Mouse (Mus musculus): ENCODE results near the gene Afdn. TPM values are rescaled to one million over a fixed set of nuclear protein-coding genes. Genes with fewer than 3 reads are reported as not detected.

The Afdn gene
- 100 to 1,000 TPM; 101 to 105 TPM for total RNA-seq (2021)
- long read RNA-seq, full-length matches to known transcripts: 2 of 65 reads
- long read RNA-seq, partial matches to known transcripts: 8 of 65 reads
- long read RNA-seq, other reads (novel, unspliced or antisense): 55 of 65 reads

GRCm38 (mm10) chr17:13759853-13760627 is at the start of gene Afdn:
Afdn (plus strand) TSS chr17:13760539.
- DNase-seq (ENCODE audit: low spot score in 2 of 2): peak; percentile 68 to 84

GRCm38 (mm10) chr17:13711173-13711572 is 49.2 kb upstream of the Afdn start:
- DNase-seq (ENCODE audit: low spot score in 2 of 2): no peak

GRCm38 (mm10) chr17:13712116-13712515 is 48.2 kb upstream of the Afdn start:
- DNase-seq (ENCODE audit: low spot score in 2 of 2): no peak

GRCm38 (mm10) chr17:13712518-13712917 is 47.8 kb upstream of the Afdn start:
- DNase-seq (ENCODE audit: low spot score in 2 of 2): no peak

- no peak for DNase-seq (ENCODE audit: low spot score in 2 of 2)
Measured at GRCm38 (mm10) chr17:13714128-13714527, 46.2 kb upstream of the Afdn start.

- DNase-seq (ENCODE audit: low spot score in 2 of 2): no peak
Measured at GRCm38 (mm10) chr17:13714654-13715053, 45.7 kb upstream of the Afdn start.

GRCm38 (mm10) chr17:13715511-13715910 is 44.8 kb upstream of the Afdn start:
- DNase-seq (ENCODE audit: low spot score in 2 of 2): no peak

GRCm38 (mm10) chr17:13716336-13716735 is 44.0 kb upstream of the Afdn start:
- DNase-seq (ENCODE audit: low spot score in 2 of 2): no peak

- DNase-seq (ENCODE audit: low spot score in 2 of 2): no peak
Measured at GRCm38 (mm10) chr17:13717428-13717827, 42.9 kb upstream of the Afdn start.

- DNase-seq (ENCODE audit: low spot score in 2 of 2): no peak
Measured at GRCm38 (mm10) chr17:13720187-13720586, 40.2 kb upstream of the Afdn start.

GRCm38 (mm10) chr17:13721372-13721771 is 39.0 kb upstream of the Afdn start:
- no peak for DNase-seq (ENCODE audit: low spot score in 2 of 2)

- peak in 1 of 2 experiments; percentile 27 for DNase-seq (ENCODE audit: low spot score in 2 of 2)
Measured at GRCm38 (mm10) chr17:13722434-13722833, 37.9 kb upstream of the Afdn start.

GRCm38 (mm10) chr17:13725004-13725550 is 35.3 kb upstream of the Afdn start:
- no peak for DNase-seq (ENCODE audit: low spot score in 2 of 2)

- DNase-seq (ENCODE audit: low spot score in 2 of 2): no peak
Measured at GRCm38 (mm10) chr17:13726832-13727355, 33.4 kb upstream of the Afdn start.

GRCm38 (mm10) chr17:13730980-13731726 is 29.2 kb upstream of the Afdn start:
- no peak for DNase-seq (ENCODE audit: low spot score in 2 of 2)

- no peak for DNase-seq (ENCODE audit: low spot score in 2 of 2)
Measured at GRCm38 (mm10) chr17:13731727-13732112, 28.6 kb upstream of the Afdn start.

- DNase-seq (ENCODE audit: low spot score in 2 of 2): no peak
Measured at GRCm38 (mm10) chr17:13732685-13733084, 27.7 kb upstream of the Afdn start.

GRCm38 (mm10) chr17:13733971-13734370 is 26.4 kb upstream of the Afdn start:
- DNase-seq (ENCODE audit: low spot score in 2 of 2): no peak

GRCm38 (mm10) chr17:13735057-13735456 is 25.3 kb upstream of the Afdn start:
- DNase-seq (ENCODE audit: low spot score in 2 of 2): no peak

- DNase-seq (ENCODE audit: low spot score in 2 of 2): no peak
Measured at GRCm38 (mm10) chr17:13735803-13736282, 24.5 kb upstream of the Afdn start.

- no peak for DNase-seq (ENCODE audit: low spot score in 2 of 2)
Measured at GRCm38 (mm10) chr17:13737336-13737735, 23.0 kb upstream of the Afdn start.

Measured in layer of hippocampus, adult 18-20 months (tissue).